Mouse (Mus musculus) ovary, postnatal 36 days (tissue): ENCODE data around the gene Dpf3.
A peak's percentile ranks its signal among the peaks of the same experiment; 100 is the strongest.

Experiments used
- DNase-seq: peaks from one replicate; pipeline ENCODE4 v3.0.0; 2022; ENCODE audit warnings: low spot score, mixed read lengths

Gene Dpf3

GRCm38 (mm10) chr12:83487476-83487991 is at the start of gene Dpf3:
Gene Dpf3 (minus strand): TSS chr12:83487716.
- DNase-seq: peak; percentile 99

GRCm38 (mm10) chr12:83536039-83536438 is 48.5 kb upstream of the Dpf3 start:
- DNase-seq: no peak

GRCm38 (mm10) chr12:83535428-83535827 is 47.9 kb upstream of the Dpf3 start:
- no peak for DNase-seq

DNA sequence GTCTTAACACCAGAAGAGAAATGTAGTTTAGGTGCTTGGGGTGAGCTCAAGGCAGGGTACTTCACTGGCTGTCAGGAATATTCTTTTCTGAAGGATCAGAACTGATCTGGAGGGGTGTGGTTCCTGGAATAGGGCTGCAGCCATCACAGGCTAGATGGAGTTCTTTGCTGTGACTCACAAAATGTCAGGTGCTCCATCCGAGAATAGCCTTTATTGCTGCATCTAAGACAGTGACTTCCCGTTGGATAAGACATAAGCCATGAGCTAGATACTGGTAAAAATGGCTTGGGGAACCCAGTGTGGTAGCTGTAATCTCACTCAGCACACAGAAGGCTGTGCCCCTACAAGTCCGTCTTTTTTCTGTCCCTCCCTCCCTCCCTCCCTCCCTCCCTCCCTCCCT is 46.7 kb upstream of the Dpf3 start:
- DNase-seq: no peak

GRCm38 (mm10) chr12:83532966-83533365 is 45.5 kb upstream of the Dpf3 start:
- DNase-seq: no peak

DNA sequence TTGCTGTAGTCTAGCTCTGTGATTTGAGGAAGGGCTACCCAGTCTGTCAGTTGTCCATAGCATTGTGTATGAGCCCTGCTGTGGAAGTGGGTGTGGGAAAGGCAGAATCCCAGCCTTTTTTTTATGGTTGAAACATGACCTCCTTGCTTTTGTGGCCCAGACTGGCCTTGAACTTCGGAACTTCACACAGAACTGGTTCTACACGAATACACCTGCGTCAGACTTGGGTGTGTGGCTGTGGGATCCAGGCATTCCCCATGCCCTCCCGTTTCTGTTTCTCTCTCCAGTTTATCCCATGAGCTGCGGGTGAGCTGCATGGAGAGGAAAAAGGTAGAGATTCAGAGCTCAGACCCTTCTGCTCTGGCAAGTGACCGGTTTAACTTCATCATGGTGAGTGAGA is 44.5 kb upstream of the Dpf3 start:
- DNase-seq: no peak

DNA sequence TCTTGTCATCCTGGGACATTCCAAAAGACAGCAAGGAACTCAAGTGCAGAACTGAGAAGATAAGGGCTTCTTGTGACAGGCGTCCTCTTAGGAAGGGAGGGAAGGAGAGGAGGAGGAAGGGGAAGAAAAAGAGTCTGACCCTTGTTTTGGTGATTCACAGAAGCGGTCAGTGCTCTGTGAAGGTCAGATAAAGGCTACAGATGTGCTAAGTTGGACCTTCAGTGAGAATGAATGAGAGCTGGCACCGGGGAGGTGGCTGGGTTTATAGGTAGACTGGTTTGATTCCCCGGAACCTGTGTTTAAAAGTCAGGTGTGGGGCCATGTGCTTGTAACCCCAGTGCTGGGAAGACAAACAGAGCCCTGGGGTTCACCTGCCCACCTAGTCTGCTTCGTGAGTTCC is 41.1 kb upstream of the Dpf3 start:
- DNase-seq: no peak

DNA sequence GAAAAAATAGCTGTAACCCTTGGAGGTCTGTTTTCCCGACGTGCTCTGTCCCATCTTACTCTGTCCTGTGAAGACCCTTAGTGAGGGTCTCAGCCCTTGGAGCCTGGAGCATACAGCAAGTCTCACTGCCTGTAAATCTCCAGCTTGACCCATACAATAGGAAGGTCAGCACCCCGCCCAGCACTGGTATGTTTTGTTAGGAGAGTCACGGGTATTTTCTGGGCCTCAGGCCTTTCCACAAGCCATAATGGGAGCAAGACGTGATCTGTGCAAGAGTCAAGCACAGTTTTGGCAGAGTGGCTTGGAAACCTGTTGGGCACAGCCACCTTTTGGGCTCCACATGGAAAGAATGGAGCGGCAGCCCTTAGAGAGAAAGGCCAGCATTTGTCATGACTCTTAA is 40.3 kb upstream of the Dpf3 start:
- DNase-seq: no peak

DNA sequence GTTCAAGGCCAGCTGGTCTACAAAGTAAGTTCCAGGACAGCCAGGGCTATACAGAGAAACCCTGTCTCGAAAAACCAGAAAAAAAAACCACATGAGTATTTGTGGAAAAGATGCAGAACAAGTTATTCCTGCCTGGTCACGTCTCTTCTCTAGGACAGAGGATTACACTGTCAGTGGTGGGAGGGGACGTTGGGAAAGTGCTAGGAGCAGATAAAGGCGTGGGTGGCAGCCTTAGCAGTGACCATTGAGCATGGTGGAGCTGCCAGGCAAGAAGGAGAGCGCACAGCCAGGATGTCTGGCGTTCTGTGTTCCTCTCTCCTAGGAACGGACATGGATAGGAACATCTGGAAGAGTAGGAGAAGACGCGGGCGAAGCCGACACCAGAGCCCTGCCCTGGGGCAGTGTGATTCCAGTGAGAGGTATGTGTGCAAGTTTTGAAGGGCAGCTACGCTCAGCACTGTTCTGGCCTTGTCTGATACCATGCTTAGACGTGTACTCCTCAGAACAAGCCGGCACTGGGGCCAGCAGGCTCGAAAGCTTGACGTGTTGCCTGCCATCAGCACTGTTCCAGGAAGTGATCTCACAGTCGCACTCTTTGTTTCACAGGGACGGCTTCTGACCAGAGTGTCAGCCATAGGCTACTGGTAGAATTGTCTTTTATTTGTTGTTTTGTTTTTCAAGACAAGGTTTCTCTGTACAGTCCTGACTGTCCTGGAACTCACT is 38.5 kb upstream of the Dpf3 start:
- no peak for DNase-seq

DNA sequence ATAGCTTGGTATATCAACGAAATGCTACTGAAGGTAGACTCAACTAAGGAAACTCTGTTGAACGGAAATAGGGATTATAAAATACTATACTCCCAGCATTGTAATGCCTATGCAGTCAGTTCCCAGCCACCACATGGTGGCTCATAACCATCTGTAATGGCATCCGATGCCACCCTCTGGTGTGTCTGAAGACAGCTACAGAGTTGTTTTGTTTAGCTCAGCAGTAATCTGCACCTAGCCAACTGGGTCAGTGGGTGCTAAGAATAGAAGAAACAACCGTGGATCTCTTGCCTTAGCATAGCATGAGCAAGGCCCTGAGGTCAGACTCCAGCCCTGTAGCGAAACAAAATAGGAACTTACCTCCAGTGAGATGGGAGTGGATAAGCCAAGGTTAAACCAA is 36.8 kb upstream of the Dpf3 start:
- DNase-seq: no peak

DNA sequence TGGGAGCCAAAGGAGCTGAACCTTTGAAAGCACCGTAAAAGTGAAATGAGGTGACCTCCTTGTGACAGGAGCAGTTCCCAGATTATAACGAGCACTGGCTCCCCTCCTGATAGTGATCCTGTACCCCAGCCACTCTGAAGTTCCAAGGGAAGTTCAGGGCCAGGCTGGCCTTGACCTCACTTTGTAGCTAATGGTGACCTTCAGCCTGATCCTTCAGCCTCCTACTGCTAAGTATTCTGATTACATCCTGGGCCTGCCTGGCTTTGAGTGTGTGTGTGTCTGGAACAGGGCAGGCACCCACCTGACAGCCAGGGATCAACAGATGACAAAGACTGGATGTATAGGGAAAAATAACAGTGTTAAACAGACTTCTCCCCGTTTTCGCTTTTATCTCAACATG is 36.4 kb upstream of the Dpf3 start:
- DNase-seq: no peak

DNA sequence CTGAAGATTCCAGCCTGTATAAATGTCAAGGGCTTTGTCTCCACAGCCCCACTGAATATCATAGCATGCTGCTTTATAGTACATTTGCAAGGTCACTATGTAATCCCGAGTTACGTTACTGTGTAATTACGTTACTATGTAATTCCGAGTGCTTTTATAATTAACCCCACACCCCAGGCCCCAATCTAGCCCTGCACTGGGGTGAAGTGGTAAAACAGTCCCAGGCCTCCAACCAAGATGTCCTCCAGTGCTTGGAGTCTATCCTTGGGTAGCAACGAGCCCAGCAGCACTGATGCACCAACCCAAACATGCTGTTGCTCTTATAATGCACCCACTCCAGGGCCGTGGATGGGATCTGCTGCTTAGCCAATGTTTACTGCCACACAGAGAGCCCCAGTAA is 35.5 kb upstream of the Dpf3 start:
- DNase-seq: no peak

DNA sequence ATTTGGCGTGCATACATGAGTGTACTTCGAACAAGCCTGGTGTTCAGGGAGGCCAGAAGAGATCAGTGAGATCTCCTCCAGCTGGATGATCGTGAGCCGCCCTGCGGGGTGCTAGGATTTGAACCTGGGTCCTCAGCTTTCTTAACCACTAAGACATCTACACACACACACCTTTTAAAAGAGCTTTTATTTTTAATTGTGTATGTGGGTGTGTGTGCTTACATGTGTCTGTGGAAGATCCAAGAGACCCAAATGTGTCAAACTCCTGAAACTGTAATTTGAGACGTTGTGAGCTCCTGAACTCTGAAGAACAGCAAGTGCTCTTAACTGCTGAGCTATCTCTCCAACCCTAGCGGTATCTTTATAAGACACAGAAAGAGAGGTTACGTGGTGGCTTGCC is 33.6 kb upstream of the Dpf3 start:
- DNase-seq: no peak

- DNase-seq: peak; percentile 97
Observed at GRCm38 (mm10) chr12:83520311-83520890, 32.9 kb upstream of the Dpf3 start, which contains the start of gene Dcaf4. Gene Dcaf4 (plus strand): TSS chr12:83520466.

DNA sequence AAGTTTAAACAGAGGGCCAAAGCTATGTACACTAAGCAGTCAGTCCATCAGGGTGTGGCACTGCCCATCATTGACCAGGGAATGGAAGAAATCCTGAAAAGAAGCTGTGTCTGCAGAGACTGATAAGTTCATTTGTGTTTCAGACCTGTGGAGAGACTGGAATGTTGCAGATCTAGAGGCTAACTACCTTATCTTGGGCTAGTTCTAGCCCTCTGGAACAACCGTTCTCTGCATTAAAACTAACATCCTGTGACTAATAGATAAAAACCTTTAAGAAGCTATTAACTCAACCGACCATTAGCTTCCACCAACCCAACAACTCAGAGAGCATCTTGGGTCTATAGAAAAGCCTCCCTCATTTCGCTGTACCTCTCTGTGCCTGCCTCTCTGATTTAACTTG is 30.1 kb upstream of the Dpf3 start:
- no peak for DNase-seq

- no peak for DNase-seq
Observed at GRCm38 (mm10) chr12:83514216-83514615, 26.7 kb upstream of the Dpf3 start.

DNA sequence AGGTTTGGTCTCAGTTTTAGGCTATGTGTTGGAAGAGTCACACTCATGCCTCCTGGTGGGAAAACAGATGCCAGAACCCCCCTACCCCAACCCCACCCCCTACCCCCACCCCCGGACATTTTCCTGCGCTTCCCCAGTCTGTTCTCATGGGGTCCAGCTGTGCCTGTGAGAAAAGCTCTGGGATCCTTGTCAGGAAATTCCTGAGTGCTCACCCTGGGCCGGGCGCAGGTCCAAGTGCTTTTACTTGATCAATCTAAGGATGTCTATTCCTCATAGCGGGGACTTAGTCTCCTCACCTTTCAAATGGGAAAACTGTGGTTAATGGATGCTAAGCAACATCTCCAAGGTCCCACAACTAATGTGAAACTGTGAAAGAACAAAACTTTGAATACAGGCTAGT is 25.7 kb upstream of the Dpf3 start:
- DNase-seq: no peak

- DNase-seq: no peak
Observed at GRCm38 (mm10) chr12:83512783-83513182, 25.3 kb upstream of the Dpf3 start.

- no peak for DNase-seq
Observed at GRCm38 (mm10) chr12:83510586-83510985, 23.1 kb upstream of the Dpf3 start.

- DNase-seq: no peak
Observed at GRCm38 (mm10) chr12:83506543-83506942, 19.0 kb upstream of the Dpf3 start.

- no peak for DNase-seq
Observed at GRCm38 (mm10) chr12:83502190-83502589, 14.7 kb upstream of the Dpf3 start.

DNA sequence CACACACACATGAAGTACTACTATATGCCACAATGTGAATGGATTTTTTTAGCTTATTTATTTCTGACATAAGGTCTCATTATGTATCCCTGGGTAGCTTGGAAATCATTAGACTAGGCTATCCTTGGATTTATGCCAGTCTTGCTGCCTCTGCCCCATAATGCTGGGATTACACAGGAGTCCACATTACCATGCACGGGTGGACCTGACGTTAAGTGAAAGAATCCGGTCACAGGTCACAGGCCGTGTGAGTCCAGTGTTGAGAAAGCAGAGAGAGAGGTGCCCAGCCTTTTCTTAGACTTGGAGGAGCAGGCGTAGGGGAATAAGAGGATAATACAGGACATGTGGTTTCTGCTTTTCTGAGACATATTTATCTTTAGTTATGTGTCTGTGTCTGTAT is 11.7 kb upstream of the Dpf3 start:
- DNase-seq: no peak

GRCm38 (mm10) chr12:83497959-83498358 is 10.4 kb upstream of the Dpf3 start:
- no peak for DNase-seq

DNA sequence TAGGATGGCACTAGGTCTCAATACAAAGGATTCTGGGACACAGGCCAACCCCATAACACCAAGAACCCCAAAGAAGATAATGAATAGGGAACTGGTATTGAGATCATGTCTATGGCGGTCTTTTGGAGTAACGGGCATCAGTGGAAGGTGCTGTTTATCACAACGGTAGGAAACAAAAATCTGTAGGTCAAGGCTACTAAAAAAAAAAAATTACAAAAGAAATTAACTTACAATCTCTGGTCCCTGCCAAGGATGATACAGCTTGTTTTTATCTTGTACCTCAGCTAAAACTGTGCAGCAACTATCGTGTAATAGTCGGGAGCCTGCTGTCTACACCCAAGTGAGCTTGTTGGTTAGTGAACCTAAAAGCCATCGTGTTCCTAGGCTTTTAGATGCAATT is 9.2 kb upstream of the Dpf3 start:
- DNase-seq: no peak
